Mouse (Mus musculus) left cerebral cortex, postnatal 14 days (tissue): ENCODE measurements around the gene Ppil6. TPM values are rescaled to one million over a fixed set of nuclear protein-coding genes. Genes with fewer than 3 reads are reported as not detected.

Experiments
- DNase-seq, 2 experiments: peaks; one replicate each; pipeline ENCODE4 v3.0.0; 2021 to 2022; ENCODE audit warnings: low spot score in 2 of 2, mixed read lengths in 1 of 2
- intact Hi-C: fragments of 180-260 bp; cut with DNase I; formaldehyde crosslinking; loops from one replicate; pipeline ENCODE4 v1.15.1; 2025
- total RNA-seq, 2 experiments: library from RNA; stranded (reverse); gene quantifications; 2 replicates each; pipeline ENCODE4 v1.2.3; 2021

Gene Ppil6
- total RNA-seq, 2 experiments from 2014 or later = 6.3 to 7.6 TPM

DNA sequence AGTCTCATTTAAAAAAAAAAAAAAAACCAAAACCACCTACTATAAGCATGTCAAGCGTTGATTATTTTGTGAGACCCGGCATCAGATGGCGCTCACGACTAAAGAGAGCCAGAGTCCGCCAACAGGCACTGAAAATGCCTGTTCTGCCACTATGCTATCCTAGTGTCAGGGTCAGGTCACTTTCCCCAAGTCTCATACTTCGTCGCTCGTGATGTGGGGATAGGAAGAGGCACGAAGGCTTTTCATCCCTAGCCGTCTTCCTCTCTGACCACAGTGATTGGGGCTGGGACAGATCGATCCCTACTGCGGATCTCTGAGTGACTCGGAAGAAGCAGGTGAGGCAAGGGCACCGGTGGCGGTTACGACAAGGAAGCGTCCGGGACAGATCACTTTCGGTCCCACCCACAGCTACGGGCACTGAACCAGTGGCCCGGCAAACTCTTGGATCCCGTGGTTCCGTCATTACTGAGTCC is 28.3 kb downstream of the Ppil6 start:
- intact Hi-C loops = loop anchor here (1.0 to 10.0 kb wide), 2 partner anchors 164 to 776 kb away; no protein-coding TSS in a partner anchor

DNA sequence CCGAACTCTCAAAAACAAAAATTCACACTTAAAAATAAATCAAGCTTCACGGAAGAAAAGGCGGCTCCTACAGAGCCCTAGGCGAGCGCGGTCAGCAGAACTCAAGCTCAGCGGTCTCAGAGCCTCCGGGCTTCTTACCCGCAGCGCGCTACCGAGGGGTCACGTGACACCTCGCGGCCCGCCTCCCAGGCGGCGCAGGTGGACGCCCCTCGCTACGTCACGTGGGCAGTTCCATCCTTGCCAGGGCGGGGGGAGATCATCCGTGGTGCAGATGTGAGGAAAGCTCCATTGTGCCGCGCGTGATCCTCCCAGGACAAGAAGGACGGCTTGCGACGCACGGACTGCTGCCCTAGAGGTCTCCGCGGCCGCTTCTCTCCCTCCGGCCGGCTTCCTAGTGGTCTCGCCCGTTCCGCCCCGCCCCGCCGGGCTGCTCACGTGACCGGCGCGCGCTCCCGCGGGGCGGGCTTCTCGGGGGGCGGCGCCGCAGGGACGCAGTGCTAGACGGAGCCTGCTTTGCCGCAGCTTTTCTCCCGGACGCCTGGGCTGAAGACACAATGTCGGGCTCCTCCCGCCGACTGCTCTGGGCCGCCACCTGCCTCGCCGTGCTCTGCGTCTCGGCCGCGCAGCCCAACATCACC is 28.9 kb downstream of the Ppil6 start, which contains the start of gene Cd164:
Gene Cd164, plus strand, starts transcription at position 434 of the 638 bp plus-strand sequence.
- intact Hi-C loops = loop anchor here (1.0 to 10.0 kb wide), 2 partner anchors 163 to 776 kb away; no protein-coding TSS in a partner anchor
- peak; percentile 91 for DNase-seq

More for the DNA sequence above, 28.3 kb downstream of the Ppil6 start:
- peak; percentile 67 to 68 for DNase-seq

GRCm38 (mm10) chr10:41519640-41520409 is 29.6 kb downstream of the Ppil6 start:
- intact Hi-C loops = loop anchor here (10.0 kb wide), 1 partner anchor 775 kb away; no protein-coding TSS in a partner anchor
- peak; percentile 33 to 56 for DNase-seq

GRCm38 (mm10) chr10:41520410-41520673 is 30.1 kb downstream of the Ppil6 start:
- no peak for DNase-seq
- intact Hi-C loops = no loop called here

DNA sequence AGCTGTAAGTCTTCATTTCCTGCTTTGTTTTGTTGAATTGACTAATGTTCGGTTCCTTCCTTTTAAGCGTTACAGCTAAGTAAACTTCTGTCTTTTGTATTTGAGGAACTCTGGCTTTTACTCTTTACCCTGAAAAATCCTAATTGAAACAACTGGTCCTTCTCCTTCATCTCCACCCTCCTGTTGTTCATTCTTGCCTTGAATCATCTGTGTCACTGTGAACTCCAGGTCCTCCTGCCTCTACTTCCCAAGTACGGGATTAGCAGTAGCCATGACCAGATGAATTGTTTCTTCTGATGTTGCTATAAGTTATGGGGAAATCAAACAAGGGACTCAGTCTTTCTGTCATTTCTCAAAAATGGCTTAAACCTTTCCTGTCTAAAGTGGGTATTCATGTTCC is 33.1 kb downstream of the Ppil6 start:
- intact Hi-C loops = no loop called here

GRCm38 (mm10) chr10:41525696-41526095 is 35.5 kb downstream of the Ppil6 start:
- intact Hi-C loops = no loop called here

More for the DNA sequence above, 33.1 kb downstream of the Ppil6 start:
- DNase-seq = no peak

DNA sequence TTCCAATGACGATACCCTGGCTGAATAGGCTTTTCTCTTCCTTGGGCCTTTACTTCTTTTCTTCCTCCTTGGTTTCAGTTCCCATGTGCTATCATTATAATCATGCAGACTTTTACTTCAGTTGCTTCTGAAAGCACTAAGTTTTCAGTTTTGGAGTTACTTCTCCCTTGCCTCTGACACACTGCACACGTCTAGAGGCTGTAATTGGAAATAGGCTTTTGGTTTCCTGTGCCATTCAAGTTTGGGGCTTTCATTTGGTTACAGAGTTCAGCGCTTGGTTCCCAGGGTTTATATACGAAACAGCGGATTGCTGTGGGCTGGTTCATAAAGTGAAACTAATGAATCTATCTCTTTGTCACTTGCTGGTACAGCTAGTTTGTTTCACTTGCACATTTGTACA is 39.7 kb downstream of the Ppil6 start:
- intact Hi-C loops = no loop called here

More at GRCm38 (mm10) chr10:41525696-41526095, 35.5 kb downstream of the Ppil6 start:
- DNase-seq = no peak

DNA sequence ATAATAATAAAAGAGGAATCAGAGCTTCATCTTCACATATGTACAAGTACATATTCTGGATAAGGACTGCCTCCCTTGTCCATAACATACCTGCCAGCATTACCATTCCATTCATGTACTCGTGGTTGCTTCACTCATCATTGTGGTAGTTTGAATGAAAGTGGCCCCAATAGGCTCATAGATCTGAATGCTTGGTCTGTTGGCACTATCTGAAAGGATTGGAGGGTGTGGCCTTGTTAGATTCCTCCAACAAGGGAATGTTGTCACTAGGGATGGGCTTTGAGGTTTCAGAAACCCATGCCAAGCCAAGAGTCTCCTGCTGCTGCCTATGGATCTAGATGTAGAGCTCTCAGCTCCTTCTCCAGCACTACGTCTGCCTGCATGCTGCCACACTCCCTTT is 45.8 kb downstream of the Ppil6 start:
- intact Hi-C loops = no loop called here
- DNase-seq = no peak

More for the DNA sequence above, 39.7 kb downstream of the Ppil6 start:
- DNase-seq = no peak

- intact Hi-C loops = no loop called here
- no peak for DNase-seq
Measured at GRCm38 (mm10) chr10:41536714-41537113, 46.5 kb downstream of the Ppil6 start.

DNA sequence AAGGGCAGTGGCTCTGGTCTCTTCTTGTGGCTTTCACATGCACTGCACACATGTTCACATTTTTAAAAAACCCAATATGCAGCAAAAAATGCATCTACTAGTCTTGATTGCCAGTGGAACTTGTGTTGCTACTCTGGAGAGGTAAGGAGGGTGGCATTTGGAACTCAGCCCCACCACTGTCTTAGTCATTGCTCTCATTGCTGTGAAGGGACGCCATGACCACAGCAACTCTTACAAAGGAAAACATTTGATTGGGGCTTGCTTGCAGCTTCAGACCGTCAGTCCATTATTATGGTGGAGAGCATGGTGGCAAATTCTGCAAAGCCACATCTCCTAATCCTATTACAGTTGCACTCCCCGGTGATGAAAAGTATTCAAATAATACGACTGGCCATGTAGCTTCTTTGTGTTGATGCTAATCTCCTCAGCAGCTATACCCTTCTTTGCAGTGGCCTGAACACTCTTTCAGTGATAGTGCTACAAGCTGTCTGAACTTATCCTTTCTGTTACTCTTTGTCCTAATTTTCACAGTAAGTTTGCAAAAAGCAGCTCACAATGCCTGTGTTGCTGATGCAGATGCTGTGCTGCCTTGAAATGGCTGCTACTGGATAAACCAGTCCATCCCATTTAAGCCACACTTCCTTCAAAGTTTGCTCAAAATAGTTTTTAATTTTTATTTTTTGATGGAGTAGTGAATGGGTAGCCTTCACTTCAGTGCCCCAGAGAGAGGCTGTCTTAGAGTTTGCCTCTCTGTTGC is 47.2 kb downstream of the Ppil6 start:
- DNase-seq = no peak
- intact Hi-C loops = no loop called here

DNA sequence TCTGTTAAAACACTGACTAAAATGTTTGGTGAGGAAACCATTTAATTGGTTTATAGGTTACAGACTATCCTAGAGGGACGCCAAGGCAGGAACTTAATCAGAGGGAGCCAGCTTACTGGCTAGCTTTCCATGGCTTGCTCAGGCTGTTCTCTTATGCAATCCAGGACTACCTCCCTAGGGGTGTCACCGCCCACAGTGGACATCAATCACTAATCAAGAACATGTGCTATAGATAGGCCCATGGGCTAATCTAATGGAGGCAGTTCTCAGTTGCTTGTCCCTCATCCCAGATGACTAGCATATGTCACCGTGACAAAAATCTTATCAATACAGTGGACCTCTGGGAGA is 47.7 kb downstream of the Ppil6 start:
- intact Hi-C loops = no loop called here
- DNase-seq = no peak

DNA sequence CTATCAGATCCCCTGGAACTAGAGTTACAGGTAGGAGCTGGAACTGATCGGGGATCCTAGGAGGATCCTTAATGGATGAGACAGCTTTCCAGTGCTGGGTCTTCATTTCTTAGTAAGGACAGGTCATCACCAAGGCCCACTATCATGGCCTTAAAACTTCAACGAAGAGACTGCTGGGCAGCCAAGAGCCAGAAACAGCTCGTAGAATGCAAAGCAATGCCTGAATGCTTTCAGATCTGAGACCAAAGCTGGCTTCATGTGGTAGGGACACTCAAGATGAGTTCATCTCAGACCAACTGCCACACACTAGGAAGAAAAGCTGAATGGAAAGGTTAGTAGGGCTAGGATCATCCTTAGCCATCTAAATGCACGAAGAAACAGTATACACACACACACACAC is 48.7 kb downstream of the Ppil6 start:
- DNase-seq = no peak

GRCm38 (mm10) chr10:41542057-41542456 is 51.8 kb downstream of the Ppil6 start:
- intact Hi-C loops = no loop called here
- no peak for DNase-seq

More for the DNA sequence above, 48.7 kb downstream of the Ppil6 start:
- intact Hi-C loops = no loop called here

DNA sequence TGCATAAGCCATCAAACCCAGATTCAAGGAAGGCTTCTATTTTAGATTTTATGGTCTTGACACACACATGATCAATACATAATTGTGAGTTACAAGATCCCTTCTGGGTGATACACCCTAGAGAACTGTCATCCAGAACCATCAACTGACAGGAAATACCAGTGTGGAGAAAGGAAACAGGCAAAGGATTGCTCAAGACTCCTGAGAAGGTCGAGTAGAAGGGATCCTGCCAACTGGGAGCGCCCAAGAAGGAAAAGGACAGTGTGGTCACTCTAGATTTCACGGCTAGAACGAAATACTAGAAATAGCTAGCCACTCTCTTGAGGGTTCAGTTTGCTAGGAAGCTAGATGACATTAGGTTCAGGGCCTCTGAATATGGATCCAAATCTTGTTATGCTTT is 53.2 kb downstream of the Ppil6 start:
- no peak for DNase-seq
- intact Hi-C loops = no loop called here

DNA sequence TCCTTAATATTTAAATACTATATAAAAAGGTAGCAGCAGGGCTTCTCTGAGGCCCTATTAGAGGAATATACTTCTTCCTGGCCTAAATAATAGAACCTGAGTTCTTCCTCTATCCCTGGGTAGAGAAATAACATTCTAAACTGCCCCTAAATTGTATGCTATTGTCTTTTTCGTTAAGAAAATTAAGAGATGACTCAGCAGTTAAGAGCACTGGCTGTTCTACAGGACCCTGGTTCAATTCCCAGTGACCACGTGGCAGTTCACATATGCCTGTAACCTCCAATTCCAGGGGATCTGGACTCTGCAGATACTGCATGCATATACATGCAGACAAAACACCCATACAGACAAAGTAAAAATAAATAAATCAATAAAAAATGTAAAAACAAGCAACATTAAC is 53.6 kb downstream of the Ppil6 start:
- DNase-seq = no peak
- intact Hi-C loops = no loop called here

DNA sequence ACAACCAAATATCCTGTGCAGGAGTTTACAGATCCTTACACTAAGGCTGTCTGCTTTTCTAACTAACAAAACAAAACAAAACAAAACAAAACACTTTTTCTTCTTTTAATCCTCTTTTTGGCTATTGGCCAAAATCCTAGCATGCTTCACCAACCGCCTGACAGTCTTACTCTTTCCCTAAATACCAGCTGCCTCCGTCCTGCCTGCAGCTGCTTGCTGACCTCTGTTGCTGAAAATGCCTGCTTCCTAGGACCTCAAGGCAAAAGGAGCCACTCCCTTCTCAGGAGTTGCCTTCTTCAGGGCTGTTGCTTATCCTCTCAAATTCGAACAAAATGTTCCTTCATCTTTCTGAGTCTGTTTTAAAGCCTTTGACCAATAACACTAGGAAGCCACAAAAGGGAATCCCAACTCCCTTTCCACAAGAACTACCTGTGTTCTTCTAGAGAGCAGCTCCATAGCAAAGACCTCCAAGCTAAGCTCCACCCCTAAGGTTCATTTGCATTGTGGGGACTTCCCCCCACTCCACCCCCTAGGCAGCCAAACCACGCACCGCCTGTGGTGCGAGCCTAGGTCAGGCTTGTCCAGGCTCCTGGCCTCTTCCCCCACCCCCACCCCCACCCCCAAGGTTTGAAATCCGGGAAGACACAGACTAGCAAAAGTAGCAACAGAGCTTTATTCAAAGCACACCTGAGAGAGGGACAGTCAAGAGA is 54.4 kb downstream of the Ppil6 start:
- DNase-seq = no peak
- intact Hi-C loops = no loop called here

DNA sequence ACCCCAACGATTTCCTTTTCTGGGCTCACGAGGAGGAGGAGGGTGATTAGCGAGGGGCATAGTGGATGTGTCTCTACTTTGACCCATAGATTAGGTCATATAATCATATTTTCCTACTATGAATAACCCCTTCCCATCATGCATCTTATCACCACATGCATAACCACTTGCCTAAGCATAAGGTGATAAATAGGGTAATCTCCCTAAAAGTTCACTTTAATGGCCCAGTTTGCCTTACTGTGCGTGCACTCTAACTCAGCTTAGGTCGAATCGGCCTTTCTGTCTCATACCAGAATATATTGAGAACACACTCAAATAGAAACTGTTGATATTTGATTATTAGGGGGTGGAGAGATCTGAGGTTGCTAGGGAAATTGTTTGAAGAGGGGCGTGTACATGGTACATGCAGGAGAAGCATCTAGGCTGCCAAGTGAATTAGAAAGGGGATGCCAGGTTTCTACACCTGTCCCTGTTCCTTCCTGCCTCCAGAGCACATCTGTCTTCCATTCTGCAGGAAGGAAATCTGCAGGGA is 55.1 kb downstream of the Ppil6 start:
- intact Hi-C loops = no loop called here
- no peak for DNase-seq

DNA sequence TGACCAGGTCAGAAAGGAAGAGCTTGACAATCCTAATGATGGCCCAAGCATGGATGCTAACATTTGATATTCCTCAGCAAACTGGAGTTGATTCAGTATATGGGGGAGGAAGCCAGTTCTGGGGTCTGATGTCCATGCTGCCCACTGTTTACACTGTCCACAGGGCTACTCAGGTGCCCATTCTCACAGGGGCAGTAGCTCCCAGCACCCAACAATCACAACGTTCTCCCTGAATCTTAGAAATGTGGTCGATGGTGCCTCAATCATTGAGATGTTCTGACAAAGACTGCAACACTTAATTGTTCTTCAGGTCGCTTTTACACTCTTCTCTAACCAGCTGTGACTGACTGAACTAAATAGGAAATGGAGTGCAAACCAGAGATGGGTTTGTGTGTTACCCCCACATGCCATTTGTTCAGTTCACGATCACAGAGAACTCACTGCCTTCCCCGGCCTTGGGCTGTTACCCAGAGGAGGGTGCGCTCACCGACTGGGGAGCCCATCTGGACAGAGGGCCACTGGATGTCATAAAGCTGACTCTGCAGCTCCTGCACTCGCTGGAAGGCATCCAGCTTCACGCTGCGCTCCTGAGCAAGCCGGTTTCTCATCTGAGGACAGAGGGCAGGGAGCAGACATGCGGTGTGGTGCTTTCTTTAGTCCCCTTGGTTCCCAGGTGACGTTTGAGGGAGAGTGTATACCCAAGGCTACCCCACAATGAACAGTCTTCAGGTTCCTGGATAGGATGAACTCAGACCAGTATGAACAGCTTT is 56.3 kb downstream of the Ppil6 start:
- intact Hi-C loops = no loop called here
- no peak for DNase-seq

GRCm38 (mm10) chr10:41550711-41551110 is 60.5 kb downstream of the Ppil6 start:
- no peak for DNase-seq
- intact Hi-C loops = no loop called here
